Mouse (Mus musculus): ENCODE results near the gene Fto.

The Fto gene

DNA sequence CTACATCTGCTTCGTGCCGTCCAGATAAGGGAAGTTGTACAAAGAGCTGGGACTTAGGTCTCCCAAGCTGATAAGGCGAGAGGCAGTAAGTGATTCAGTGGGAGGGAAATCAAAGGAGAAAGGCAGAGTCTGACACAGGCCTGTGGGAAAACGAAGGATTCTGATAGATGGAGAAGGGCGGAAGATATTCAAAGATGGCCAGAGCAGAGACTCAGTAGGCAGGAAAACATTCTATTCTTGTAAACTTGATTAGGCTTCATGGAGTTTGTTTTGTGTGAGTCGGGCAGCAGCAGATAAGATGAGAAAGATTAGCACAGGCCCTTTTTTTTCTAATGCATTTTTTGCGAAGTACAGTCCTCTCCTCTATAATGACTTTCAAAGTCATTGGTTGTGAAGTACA is 183.6 kb downstream of the Fto start:
- no peak for DNase-seq (ENCODE audit: low read depth)

DNA sequence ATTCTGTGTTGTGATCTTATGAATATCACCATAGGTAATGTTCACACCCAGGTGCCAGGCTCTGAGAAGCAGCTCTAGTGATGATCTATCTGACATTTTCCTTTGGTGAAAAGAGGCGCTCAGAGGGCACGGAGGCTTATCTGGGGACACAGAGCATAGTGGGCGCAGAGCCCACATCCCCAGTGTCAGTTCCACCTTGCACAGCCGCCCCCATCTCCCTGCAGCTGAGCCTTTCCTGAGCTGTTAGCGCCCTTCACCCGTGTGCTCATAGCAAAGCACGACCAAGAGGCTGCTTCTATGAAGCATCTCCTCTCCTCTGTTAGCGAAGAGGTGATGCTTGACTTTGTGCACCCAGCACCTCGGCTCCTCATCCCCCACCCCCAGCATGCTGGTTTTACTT is 185.3 kb downstream of the Fto start:
- no peak for DNase-seq (ENCODE audit: low read depth)

DNA sequence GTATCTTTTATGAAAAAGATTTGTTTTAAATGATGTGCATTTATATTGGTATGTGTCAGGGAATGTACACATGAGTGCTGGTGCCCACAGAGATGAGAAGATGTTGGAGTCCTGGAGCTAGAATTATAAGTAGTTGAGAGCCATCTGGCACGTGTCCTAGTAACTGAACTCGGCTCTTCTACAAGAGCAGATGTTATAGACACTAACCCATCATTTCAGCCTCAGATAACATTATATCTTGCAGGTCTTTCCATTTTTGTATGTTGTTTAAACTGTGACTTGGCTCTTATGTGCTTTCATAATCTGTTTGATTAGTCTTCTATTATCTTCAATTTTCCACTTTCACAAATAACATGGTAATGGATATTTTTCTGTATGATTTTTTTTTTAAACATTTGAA is 186.0 kb downstream of the Fto start:
- DNase-seq (ENCODE audit: low read depth): no peak

GRCm38 (mm10) chr8:91501960-91502600 is 188.8 kb downstream of the Fto start:
- no peak for DNase-seq (ENCODE audit: low read depth)

- DNase-seq (ENCODE audit: low read depth): no peak
Observed at GRCm38 (mm10) chr8:91502791-91503190, 189.5 kb downstream of the Fto start.

GRCm38 (mm10) chr8:91504360-91504759 is 191.0 kb downstream of the Fto start:
- no peak for DNase-seq (ENCODE audit: low read depth)

- no peak for DNase-seq (ENCODE audit: low read depth)
Observed at GRCm38 (mm10) chr8:91504891-91505290, 191.6 kb downstream of the Fto start.

GRCm38 (mm10) chr8:91505411-91505954 is 192.2 kb downstream of the Fto start:
- DNase-seq (ENCODE audit: low read depth): no peak

DNA sequence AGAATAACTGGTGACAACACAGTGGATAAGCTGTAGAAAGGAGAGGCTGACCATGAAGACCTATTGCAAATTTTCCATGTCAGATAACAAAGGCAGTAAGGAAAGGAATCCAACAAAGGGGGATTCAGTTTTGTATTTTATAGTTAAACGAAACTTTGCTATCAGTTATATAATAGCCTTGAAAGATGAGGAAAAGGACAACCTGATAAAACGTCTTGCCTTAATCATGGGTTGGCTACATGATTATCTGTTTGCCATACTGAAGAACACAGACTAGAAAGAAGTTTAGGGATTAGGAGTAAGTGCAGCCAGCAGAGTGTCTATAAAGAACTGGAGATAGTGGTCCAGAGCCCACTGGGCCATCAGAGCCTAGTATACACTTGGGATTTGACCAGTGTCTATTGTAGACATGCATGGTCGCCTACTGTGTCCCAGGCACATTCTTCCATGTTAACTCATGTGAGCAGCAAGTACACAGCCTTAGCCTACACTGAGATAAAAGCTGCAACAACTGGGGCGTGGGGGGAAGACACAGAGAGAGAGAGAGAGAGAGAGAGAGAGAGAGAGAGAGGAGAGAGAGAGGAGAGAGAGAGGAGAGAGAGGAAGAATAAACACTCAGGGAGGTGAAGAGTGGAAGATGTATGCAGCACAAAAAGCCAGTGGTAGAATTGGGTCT is 192.8 kb downstream of the Fto start:
- DNase-seq (ENCODE audit: low read depth): no peak

GRCm38 (mm10) chr8:91506682-91507257 is 193.4 kb downstream of the Fto start:
- DNase-seq (ENCODE audit: low read depth): no peak

DNA sequence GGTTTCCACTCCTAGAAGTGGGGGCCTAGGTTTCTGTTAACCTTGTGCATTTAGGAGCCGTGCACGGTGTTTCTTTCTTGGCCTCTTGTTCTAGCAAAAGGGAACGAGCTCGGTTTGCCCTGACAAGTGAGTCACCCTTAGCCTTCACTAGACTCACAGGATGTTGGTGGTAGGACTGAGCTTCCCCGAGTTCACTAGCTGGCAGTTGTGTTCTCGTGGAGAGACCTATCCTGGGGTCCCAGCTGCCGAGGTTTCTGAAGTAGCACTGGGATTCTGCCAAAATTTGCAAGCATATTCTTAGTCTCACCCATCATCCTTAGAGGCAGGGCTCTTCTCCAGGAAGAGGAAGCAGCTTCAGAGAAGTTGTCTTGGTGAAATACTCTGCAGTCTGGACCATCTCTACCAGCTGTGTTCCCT is 194.4 kb downstream of the Fto start:
- no peak for DNase-seq (ENCODE audit: low read depth)

GRCm38 (mm10) chr8:91508284-91508683 is 195.0 kb downstream of the Fto start:
- DNase-seq (ENCODE audit: low read depth): no peak

DNA sequence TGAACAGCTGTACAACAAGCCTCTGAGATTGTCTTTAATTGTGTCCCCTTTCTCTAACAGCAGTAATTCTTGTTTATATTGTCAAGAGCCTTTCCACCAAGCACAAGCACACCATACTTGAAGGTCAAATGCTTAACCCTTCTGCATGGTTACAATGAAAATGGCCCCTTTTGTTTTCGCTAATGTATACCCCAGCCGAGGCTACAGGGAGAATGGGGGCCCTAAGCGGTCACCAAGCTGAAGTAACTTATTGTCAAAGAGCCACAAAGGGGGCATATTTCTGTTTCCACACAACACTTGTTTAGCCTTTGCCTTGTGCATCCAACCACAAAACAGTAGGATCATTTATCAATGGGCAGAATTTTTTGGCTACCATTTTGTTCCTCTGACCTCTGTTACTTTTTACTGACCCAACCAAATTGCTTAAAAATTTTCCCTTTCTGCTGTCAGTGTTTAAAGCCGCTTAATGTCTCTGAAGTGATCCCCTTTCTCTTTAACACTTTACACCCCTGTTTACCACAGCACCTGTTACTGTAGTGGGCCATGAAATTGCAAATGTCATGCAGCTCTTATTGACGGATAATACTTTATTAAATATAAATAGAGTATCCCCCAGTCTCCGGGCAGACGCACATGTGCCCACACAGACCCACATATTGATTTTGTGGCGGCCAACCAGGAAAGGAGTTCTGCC is 196.0 kb downstream of the Fto start:
- no peak for DNase-seq (ENCODE audit: low read depth)

DNA sequence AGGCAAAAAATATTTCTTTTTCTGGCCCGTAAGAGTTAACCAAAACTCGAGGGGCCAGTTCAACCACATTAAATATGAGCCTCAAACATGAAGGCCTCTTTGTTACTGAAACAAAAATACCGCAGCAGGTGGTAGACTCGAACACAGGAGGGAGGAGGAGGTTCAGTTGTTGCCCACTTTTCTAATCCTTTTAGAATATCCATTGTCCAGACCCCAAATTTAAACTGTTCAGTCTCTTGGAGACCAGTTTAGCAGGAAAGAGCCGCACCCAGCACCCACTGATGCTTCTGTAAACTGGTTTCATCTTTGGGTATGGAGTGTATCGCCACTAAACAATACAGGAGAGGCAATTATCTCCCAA is 196.6 kb downstream of the Fto start:
- no peak for DNase-seq (ENCODE audit: low read depth)

DNA sequence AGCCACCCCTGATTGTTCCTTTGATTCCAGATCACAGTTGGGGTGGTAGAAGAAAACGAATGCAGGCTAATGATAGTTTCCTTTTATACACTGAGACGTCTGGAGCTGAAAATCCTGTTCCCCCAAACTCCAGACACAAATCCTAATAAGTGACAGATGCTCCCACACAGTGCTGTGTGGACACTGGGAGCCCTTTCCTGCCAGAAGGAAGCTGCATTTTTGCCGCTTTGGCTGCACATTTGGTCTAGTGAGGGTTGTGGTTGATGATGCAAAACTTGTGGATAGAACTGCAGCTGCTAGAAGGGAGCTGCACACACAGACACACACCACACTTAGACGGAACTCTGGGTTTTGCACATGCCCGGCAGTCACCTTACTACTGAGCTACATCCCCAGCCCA is 197.4 kb downstream of the Fto start:
- DNase-seq (ENCODE audit: low read depth): no peak

GRCm38 (mm10) chr8:91511943-91512342 is 198.6 kb downstream of the Fto start:
- DNase-seq (ENCODE audit: low read depth): no peak

- no peak for DNase-seq (ENCODE audit: low read depth)
Observed at GRCm38 (mm10) chr8:91514752-91515478, 201.6 kb downstream of the Fto start.

GRCm38 (mm10) chr8:91516422-91516821 is 203.1 kb downstream of the Fto start:
- no peak for DNase-seq (ENCODE audit: low read depth)

GRCm38 (mm10) chr8:91518085-91518484 is 204.8 kb downstream of the Fto start:
- no peak for DNase-seq (ENCODE audit: low read depth)

DNA sequence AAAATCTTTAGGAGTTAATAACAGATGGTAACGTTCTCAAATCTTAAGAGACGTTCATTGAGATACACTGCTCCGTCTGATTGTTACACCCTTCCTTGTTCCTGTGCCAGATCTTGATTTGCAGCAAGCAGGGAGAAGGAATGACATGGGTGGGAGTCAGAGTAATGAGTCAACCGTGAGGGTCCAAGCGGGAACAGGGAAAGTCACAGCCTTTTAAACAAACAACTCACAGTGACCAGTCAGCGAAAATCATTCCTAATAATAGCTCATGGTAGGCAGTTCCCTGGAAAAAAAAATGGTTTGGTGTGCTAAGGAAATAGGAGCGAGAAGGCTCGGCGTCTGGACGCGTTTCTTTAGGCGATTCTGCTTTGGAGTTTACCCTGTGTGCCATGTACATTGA is 208.9 kb downstream of the Fto start:
- no peak for DNase-seq (ENCODE audit: low read depth)

- no peak for DNase-seq (ENCODE audit: low read depth)
Observed at GRCm38 (mm10) chr8:91524056-91524864, 210.9 kb downstream of the Fto start.
